Mouse (Mus musculus): ENCODE measurements around the gene Fibcd1. TPM values are rescaled to one million over a fixed set of nuclear protein-coding genes. Genes with fewer than 3 reads are reported as not detected.

Gene Fibcd1
- polyA plus RNA-seq (2015; fragmentation: Nextera tagmentation; extraction: Ambion mirVana) = 7.7 and 8.1 TPM in 2 replicates

DNA sequence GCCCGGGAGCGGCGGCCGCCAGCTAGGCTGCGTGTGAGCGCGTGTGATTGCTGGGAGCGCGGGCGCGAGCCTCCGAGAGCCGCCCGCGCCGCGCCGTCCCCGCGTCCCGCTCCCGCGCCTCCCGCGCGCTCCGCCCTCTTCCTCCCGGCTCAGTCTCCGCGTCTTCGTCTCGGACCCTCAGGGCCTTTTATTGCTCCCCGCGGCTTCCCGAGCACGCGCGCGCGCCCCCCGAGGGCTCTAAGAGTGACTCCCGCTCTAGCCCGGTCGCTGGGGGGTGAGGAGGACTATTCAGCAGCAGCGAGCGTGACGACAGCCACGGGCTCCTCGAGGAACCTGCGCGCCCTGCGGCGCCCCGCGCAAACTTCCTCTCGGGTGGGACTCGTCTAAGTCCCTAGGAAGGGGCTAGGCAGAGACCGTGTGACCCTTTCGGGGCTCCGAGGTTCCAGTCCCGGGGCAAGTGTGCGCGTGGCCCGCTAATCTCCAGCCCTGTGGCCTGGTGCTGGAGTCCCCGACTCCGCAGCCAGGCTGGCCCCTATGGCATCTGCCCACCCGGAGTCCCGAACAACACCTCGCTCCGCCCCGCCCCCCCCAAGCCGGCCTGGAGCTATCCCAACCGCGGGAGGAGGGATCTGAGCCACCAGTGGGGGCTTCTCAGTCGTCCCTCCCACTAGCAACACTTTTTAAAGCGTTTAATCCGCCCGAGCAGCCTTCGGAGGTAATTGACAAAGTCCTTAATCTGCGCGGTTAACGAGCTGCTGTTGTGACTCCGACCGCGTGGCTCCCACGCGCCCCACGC is at the start of gene Fibcd1:
Gene Fibcd1, minus strand, starts transcription at position 110 of the 796 bp plus-strand sequence.
- Histone ChIP-seq H3K9me3 (no peaks in the 10 kb centered on the region), H3K4me2 (peak within 1 kb of the TSS; percentile 95), H3K27ac (replicated peaks) (no peak within 1 kb of the TSS), H3K27me3 (peaks cover 37% of the 10 kb centered on the region), H3K4me3 (peak within 1 kb of the TSS; percentile 52), H3K9ac (peak within 1 kb of the TSS; percentile 53), H3K4me1 (replicated peaks) (peaks cover 32% of the 10 kb centered on the region), H3K36me3 (no peaks in the 10 kb centered on the region)
- under 1% methylated on average over 67 of the region's 88 CpGs for WGBS
- ATAC-seq (ENCODE audit: low FRiP score, low read depth) = peak; percentile 33; the same call in 1 of the 2 replicates

DNA sequence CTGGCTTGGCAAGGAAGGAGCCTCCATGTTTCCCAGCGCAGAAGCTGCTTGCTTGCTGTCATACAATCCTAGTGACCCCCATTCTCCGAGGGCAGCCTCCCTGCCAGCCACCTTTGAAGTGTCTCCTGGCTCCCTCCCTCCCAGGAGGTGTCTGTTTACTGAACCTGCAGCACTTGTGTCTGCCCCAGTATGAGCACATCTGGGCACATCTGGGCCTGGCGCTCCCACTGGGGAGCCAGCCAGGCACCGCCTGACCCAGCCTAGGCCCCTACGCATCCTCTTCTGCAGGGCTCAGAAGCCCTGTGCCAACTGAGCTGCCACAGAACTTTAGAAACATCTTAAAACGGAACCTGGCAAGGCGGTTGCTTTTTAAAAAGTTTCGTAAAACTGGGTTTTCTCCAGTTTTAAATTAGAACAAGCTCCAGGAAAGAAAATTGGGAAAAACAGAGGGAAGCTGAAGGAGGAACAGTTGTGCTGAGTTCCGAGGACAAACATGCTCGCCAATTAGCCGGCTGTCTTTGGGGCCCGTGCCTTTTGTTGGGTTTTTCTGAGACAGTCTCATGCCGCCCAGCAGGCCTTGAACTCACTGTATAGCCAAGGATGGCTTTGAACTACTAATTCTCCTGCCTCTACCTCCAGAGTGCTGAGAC is 48.5 kb upstream of the Fibcd1 start:
- H3K36me3 ChIP-seq = no peaks in the 10 kb centered on the region
- no peak overlapping the region for H3K4me3 ChIP-seq
- H3K27ac ChIP-seq (replicated peaks) = no peak overlapping the region
- peaks cover 10% of the 10 kb centered on the region; the same call in 1 of the 2 replicates for H3K4me1 ChIP-seq (replicated peaks)
- no peak overlapping the region for H3K4me2 ChIP-seq
- H3K9ac ChIP-seq = no peak overlapping the region
- no peaks in the 10 kb centered on the region for H3K27me3 ChIP-seq
- WGBS = 57% methylated on average over 13 of the region's 13 CpGs
- H3K9me3 ChIP-seq = no peaks in the 10 kb centered on the region
- ATAC-seq (ENCODE audit: low FRiP score, low read depth) = no peak

DNA sequence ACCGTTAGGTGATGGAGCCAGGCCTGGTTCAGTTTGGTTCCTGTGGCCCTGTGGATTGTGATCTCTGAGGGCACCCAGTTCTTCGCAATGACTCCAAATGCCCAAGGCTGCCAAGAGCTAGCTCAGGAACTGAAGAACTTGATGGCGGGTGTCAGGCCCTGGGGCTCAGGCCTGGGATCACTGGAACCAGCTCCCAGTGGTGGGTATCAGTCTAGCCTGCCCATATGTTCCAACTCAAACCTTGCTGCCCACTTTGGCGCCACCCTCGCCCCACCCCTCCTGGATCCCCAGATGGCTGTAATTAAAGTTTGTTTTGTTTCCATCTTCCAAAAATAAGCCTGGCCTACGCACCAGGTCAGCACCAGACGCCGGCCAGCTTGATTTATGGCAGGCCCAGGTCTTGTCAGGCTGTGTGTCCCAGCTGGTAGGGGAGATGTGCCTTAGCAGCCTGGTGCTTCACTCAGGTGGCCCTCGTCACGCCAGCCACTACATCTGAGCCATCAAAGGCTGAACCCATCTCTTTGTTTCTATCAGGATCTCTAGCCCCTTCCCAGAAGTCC is 47.4 kb upstream of the Fibcd1 start:
- peaks cover 10% of the 10 kb centered on the region; the same call in 1 of the 2 replicates for H3K27me3 ChIP-seq
- H3K4me3 ChIP-seq = no peak overlapping the region
- H3K36me3 ChIP-seq = no peaks in the 10 kb centered on the region
- no peak overlapping the region for H3K4me2 ChIP-seq
- H3K9me3 ChIP-seq = no peaks in the 10 kb centered on the region
- no peak overlapping the region for H3K27ac ChIP-seq (replicated peaks)
- H3K9ac ChIP-seq = no peak overlapping the region
- peaks cover 10% of the 10 kb centered on the region; the same call in 1 of the 2 replicates for H3K4me1 ChIP-seq (replicated peaks)
- ATAC-seq (ENCODE audit: low FRiP score, low read depth) = no peak
- 70% methylated on average over 10 of the region's 10 CpGs for WGBS

DNA sequence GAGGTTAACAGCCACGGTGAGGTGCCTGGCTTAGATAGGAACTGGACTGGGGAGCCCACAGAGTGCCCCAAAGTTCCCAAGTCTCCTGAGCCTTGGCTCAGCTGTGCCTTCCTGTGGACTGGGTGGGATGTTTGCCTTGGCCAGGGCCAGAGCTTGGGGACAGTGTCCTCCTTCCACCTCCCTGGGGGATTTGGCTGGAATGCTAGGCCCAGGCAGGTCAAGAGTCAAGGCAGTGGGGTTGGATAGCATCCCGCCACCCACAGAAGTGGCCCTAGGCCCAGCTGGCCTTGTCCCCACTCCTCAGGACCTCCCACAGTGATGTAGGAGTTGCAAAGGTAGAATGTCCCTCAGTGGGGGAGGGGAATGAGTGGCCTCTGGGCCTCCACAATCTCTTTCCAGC is 45.4 kb upstream of the Fibcd1 start:
- no peaks in the 10 kb centered on the region for H3K9me3 ChIP-seq
- peaks cover 30% of the 10 kb centered on the region for H3K27me3 ChIP-seq
- no peak overlapping the region for H3K9ac ChIP-seq
- no peak overlapping the region for H3K4me2 ChIP-seq
- ATAC-seq (ENCODE audit: low FRiP score, low read depth) = no peak
- H3K4me1 ChIP-seq (replicated peaks) = peaks cover 14% of the 10 kb centered on the region
- WGBS = 95% methylated on average over 2 of the region's 2 CpGs
- no peak overlapping the region for H3K27ac ChIP-seq (replicated peaks)
- no peaks in the 10 kb centered on the region for H3K36me3 ChIP-seq
- H3K4me3 ChIP-seq = no peak overlapping the region

DNA sequence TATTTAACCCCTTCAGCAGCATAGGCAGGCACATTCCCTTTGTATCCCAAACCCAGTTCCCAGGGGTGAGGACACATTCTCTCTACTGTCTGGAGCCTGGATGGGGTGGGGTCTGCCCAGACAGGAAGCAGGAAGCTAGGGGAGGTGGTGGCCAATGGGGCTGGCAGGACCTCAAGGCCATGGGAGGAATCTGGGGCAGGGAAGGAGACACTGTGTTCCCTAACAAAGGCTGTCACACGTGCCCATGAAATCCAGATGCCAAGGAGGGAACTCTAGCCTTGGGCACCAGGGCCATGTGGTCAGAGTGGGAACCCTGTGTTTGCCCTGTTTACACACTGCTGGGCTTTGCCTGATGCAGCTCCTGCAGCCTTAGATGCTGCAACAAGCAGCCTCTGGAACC is 43.1 kb upstream of the Fibcd1 start:
- Histone ChIP-seq H3K9ac (no peak overlapping the region), H3K4me2 (no peak overlapping the region), H3K36me3 (no peaks in the 10 kb centered on the region), H3K27ac (replicated peaks) (no peak overlapping the region), H3K27me3 (peaks cover 41% of the 10 kb centered on the region), H3K4me1 (replicated peaks) (peaks cover 6% of the 10 kb centered on the region), H3K4me3 (no peak overlapping the region), H3K9me3 (no peaks in the 10 kb centered on the region)
- ATAC-seq (ENCODE audit: low FRiP score, low read depth) = no peak
- 56% methylated on average over 1 of the region's 1 CpGs for WGBS

DNA sequence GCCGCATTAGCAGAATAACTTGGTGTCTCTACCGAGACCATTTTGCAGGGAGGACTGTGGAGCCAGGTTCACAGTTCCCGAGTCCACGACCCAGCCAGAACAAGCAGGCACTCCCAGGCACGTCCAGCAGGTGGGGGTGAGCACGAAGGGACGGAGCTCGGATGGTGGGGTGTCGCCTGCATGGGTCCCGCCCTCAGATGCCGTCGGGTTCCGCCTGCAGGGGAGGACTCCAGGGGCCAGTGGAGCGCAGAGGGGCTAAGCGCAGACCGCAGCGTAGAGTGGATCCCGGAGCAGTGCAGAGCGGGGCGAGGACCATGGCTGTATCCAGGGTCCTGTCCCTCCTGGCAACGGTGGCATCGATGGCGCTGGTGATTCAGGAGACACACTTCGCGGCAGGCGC is 41.2 kb upstream of the Fibcd1 start, which contains the start of gene Lamc3:
Gene Lamc3, plus strand, starts transcription at position 262 of the 400 bp plus-strand sequence.
- no peak within 1 kb of the TSS for H3K27ac ChIP-seq (replicated peaks)
- 6% methylated on average over 26 of the region's 26 CpGs for WGBS
- H3K9me3 ChIP-seq = no peaks in the 10 kb centered on the region
- no peaks in the 10 kb centered on the region for H3K36me3 ChIP-seq
- peaks cover 5% of the 10 kb centered on the region for H3K4me1 ChIP-seq (replicated peaks)
- H3K27me3 ChIP-seq = peaks cover 47% of the 10 kb centered on the region
- peak within 1 kb of the TSS; percentile 42 for H3K4me2 ChIP-seq
- no peak within 1 kb of the TSS for H3K9ac ChIP-seq
- ATAC-seq (ENCODE audit: low FRiP score, low read depth) = 0 out of 2 replicates have a peak, but pooled peaks have one; percentile 24
- H3K4me3 ChIP-seq = peak within 1 kb of the TSS; percentile 11

DNA sequence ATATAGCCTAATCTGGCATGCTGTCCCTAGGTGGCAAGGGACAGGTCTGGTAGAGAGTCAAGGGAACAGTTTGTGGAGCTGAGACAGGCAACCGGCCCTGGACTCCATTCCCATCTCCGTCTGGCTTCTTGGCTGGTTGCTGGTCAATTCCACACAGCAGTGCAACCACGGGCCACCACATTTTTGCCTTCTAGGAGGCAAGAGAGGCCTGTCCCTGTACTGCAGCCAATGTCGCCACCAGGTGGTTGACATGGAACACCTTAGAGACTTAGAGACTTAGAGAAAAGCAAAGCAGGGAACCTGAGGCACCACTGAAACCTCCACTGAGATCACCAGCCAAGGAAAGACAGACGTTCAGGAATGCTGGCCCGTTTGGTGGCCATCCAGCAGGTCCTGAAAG is 39.0 kb upstream of the Fibcd1 start:
- no peaks in the 10 kb centered on the region for H3K9me3 ChIP-seq
- H3K27me3 ChIP-seq = peaks cover 63% of the 10 kb centered on the region
- no peak for ATAC-seq (ENCODE audit: low FRiP score, low read depth)
- no peak overlapping the region for H3K27ac ChIP-seq (replicated peaks)
- no peak overlapping the region for H3K9ac ChIP-seq
- peaks cover 10% of the 10 kb centered on the region for H3K4me1 ChIP-seq (replicated peaks)
- 32% methylated on average over 6 of the region's 6 CpGs for WGBS
- H3K4me3 ChIP-seq = no peak overlapping the region
- H3K4me2 ChIP-seq = no peak overlapping the region
- H3K36me3 ChIP-seq = no peaks in the 10 kb centered on the region

DNA sequence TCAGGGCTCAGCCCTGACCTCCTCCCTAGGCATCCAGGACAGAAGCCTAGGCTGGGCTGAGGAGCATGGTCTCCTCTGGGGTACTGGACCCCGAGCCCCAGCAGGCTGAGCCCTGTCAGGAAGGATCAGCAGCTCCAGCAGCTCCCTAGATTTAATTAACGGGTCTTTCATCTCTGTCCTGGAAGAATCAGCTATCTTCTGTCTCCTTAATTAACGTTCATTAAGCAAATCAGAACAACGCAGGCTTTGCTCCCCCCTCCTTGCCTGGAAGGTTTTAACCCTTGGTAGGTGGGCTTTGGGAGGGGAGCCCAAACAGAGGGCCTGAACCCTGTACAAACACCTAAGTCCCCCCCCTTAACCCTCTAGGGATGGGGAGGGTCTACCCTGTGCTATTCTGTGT is 37.3 kb upstream of the Fibcd1 start:
- no peak for ATAC-seq (ENCODE audit: low FRiP score, low read depth)
- peaks cover 57% of the 10 kb centered on the region for H3K27me3 ChIP-seq

DNA sequence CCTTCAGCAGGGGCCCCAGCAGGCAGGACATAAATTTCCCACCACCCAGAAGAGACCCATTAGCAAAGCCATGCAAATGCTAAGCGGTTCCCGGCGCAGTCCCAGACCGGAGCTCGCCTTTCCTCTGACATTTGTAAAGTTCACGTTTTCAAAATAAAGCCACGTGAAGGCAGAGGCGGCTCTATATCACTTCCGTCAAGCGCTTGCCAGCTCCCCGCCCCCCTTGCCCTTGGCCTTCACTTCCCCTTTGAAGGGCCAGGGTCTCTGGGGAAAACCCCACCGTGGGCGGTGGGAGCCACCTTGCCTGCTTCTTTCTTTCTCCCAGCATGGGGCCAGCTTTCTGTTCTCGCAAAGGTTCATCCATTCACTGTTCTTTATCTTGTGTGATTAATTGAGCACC is 35.1 kb upstream of the Fibcd1 start:
- Histone ChIP-seq H3K4me3 (no peak overlapping the region), H3K4me2 (no peak overlapping the region), H3K27me3 (peaks cover 35% of the 10 kb centered on the region), H3K36me3 (no peaks in the 10 kb centered on the region), H3K4me1 (replicated peaks) (peaks cover 5% of the 10 kb centered on the region), H3K9me3 (no peaks in the 10 kb centered on the region), H3K9ac (no peak overlapping the region), H3K27ac (replicated peaks) (no peak overlapping the region)
- no peak for ATAC-seq (ENCODE audit: low FRiP score, low read depth)
- WGBS = 3% methylated on average over 14 of the region's 14 CpGs

More for the DNA sequence above, 37.3 kb upstream of the Fibcd1 start:
- H3K27ac ChIP-seq (replicated peaks) = no peak overlapping the region
- H3K9me3 ChIP-seq = no peaks in the 10 kb centered on the region
- no peaks in the 10 kb centered on the region for H3K36me3 ChIP-seq
- 22% methylated on average over 4 of the region's 4 CpGs for WGBS
- H3K9ac ChIP-seq = no peak overlapping the region
- no peak overlapping the region for H3K4me2 ChIP-seq
- H3K4me1 ChIP-seq (replicated peaks) = peaks cover 10% of the 10 kb centered on the region
- H3K4me3 ChIP-seq = no peak overlapping the region

DNA sequence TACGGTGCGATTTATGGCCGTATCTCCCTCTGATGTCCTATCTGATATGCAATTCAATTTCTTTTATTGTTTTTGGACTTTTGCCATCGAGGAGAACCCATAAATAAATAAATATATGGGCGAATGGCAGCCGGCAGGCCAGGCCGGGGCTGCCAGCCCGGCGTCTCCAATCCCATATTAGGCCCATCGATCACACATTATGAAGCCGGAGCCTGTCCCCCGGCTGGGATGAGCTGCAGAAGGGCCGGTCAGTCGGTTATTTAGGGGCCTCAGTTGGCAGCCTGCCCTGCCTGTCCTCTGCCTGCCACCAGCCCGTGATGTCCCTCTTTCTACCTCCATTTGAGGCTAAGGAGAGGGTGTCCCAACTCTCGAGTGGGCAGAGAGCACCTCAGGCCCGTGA is 32.8 kb upstream of the Fibcd1 start:
- H3K9ac ChIP-seq = no peak overlapping the region
- no peak for ATAC-seq (ENCODE audit: low FRiP score, low read depth)
- no peak overlapping the region for H3K4me2 ChIP-seq
- peaks cover 14% of the 10 kb centered on the region for H3K4me1 ChIP-seq (replicated peaks)
- no peaks in the 10 kb centered on the region for H3K36me3 ChIP-seq
- H3K4me3 ChIP-seq = no peak overlapping the region
- H3K27ac ChIP-seq (replicated peaks) = no peak overlapping the region
- WGBS = 62% methylated on average over 17 of the region's 17 CpGs
- H3K27me3 ChIP-seq = peaks cover 33% of the 10 kb centered on the region
- no peaks in the 10 kb centered on the region for H3K9me3 ChIP-seq

DNA sequence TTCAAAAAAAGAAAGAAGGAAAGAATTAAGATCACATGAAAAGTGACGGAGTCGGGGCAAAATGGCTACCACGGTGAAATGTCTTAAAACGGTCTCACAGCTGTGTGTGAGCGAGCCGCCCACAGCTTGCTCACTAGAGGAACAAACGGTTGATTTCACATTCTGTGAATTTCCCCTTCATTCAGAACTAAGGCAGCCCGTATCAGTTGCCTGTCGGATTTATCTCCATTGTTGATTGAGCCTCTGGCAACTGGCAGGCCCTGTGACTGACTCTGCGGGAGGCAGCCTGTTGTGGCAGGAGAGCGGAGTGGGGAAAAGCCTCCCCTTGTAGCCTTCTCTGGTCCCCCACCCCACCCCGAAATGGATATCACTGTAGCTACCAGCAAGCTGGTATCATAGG is 30.6 kb upstream of the Fibcd1 start:
- WGBS = 25% methylated on average over 12 of the region's 12 CpGs
- Histone ChIP-seq H3K4me1 (replicated peaks) (peaks cover 14% of the 10 kb centered on the region), H3K27ac (replicated peaks) (no peak overlapping the region)

DNA sequence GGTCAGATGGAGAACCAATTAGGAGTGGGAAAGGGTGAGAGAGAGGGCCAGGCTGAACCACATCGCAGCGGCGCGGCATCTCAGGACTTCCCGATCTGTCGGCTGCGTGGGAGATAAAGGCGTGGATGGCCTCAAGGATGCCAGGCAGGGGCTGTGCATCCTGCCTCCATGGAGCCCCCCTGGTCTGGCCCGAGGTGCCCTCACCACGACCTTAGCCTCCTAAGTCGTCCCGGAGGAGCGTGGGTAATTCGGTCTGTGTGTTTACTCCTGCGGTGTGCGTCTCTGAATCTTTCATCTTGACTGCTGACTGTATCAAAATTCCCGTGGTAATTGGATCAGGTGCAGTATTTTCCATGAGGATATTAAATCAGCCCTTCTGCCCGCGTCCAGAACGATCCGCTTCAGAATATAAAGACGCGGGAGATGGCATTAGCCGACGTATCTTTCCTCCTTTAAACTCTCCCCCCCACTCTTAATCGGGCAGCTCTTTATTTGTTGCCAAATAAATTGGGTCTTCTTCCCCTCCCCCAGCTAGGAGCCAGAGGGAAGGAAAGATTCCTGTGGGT is 28.6 kb upstream of the Fibcd1 start:
- WGBS = 39% methylated on average over 26 of the region's 26 CpGs
- no peak for ATAC-seq (ENCODE audit: low FRiP score, low read depth)

More for the DNA sequence above, 30.6 kb upstream of the Fibcd1 start:
- Histone ChIP-seq H3K4me2 (no peak overlapping the region), H3K36me3 (no peaks in the 10 kb centered on the region), H3K9ac (no peak overlapping the region), H3K27me3 (peaks cover 23% of the 10 kb centered on the region), H3K4me3 (no peak overlapping the region), H3K9me3 (no peaks in the 10 kb centered on the region)
- ATAC-seq (ENCODE audit: low FRiP score, low read depth) = no peak

More for the DNA sequence above, 28.6 kb upstream of the Fibcd1 start:
- no peak overlapping the region for H3K4me3 ChIP-seq
- H3K9ac ChIP-seq = no peak overlapping the region
- no peaks in the 10 kb centered on the region for H3K36me3 ChIP-seq
- H3K9me3 ChIP-seq = no peaks in the 10 kb centered on the region
- peak overlapping the region; percentile 24 for H3K4me2 ChIP-seq
- peaks cover 7% of the 10 kb centered on the region; the same call in 1 of the 2 replicates for H3K27me3 ChIP-seq
- H3K27ac ChIP-seq (replicated peaks) = no peak overlapping the region
- H3K4me1 ChIP-seq (replicated peaks) = peaks cover 9% of the 10 kb centered on the region
